In the genomic region with DNA sequence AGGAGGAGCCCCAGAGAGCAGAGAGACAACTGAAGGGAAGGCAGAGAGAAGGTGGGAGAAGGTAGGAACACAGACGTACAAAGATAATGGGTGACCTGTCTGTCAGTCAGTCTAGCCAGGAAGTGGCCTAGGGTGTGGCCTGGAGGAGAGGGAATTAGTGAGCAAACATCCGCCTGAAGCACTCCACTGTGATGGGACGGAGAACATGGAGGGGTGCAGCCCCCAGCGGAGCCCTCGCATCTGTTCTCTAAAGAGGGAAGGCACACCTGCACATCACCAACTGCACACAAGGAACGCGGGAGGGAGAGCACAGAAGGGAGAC, we compare ENCODE assay signal across 14 mouse cellular contexts. TPM values are rescaled to one million over a fixed set of nuclear protein-coding genes. Genes with fewer than 3 reads are reported as not detected.
DNase-seq lines count a peak whose midpoint lies in the region; ATAC-seq and TF ChIP-seq lines count a peak whose summit lies in the region.
"Had no signal": no experiment of that assay in that cellular context is flagged by ENCODE, and none has a peak within 500 bp of the region (broad histone marks: within the 10 kb centered on the region; RNA-seq: fewer than 3 reads in every experiment).

No protein-coding gene starts in this region.

- dilution Hi-C loops in CH12.LX (cut with MboI; ENCODE audit: extremely low pct_ligation_motif_present, extremely low pct_unique_long_range_greater_than_20kb, low sequenced_read_pairs) = no loop called here

- TF ChIP-seq EP300 in CH12.LX (IDR thresholded peaks at IDR 0.05; ENCODE audit: low read length) = no peak; the same call in 1 of the 2 replicates

- peak overlapping the region; percentile 69 for H3K27ac ChIP-seq in heart, embryonic 15.5 days
- H3K27ac ChIP-seq in CH12.LX (ENCODE audit: insufficient read depth, low read depth) = peak overlapping the region; percentile 74
- no peak overlapping the region for H3K27ac ChIP-seq in kidney, adult 2 months (ENCODE audit: insufficient read depth, low read depth, low read length)
- H3K27ac ChIP-seq in hindbrain, embryonic 10.5 days = no peak overlapping the region

- H3K79me2 ChIP-seq in CH12.LX (replicated peaks; ENCODE audit: control insufficient read depth, extremely low read depth, insufficient read depth, poor library complexity, severe bottlenecking) (peaks cover 90% of the 10 kb centered on the region), myocyte (ENCODE audit: control insufficient read depth, insufficient read depth) (peaks cover 100% of the 10 kb centered on the region)

- no peaks in the 10 kb centered on the region for H3K9me3 ChIP-seq in heart, embryonic 15.5 days (replicated peaks)
- no peaks in the 10 kb centered on the region for H3K9me3 ChIP-seq in CH12.LX (replicated peaks; ENCODE audit: low read length)
- H3K9me3 ChIP-seq in hindbrain, embryonic 10.5 days = no peaks in the 10 kb centered on the region
- H3K9me3 ChIP-seq: G1E had no signal

- H3K27me3 ChIP-seq in heart, embryonic 15.5 days = no peaks in the 10 kb centered on the region
- H3K27me3 ChIP-seq in CH12.LX (replicated peaks) (no peaks in the 10 kb centered on the region), myocyte (ENCODE audit: control insufficient read depth, insufficient read depth, insufficient read length) (no peaks in the 10 kb centered on the region)
- no peaks in the 10 kb centered on the region for H3K27me3 ChIP-seq in kidney, adult 2 months (replicated peaks; ENCODE audit: control insufficient read depth, insufficient read depth, low read length)
- no peaks in the 10 kb centered on the region for H3K27me3 ChIP-seq in hindbrain, embryonic 10.5 days (ENCODE audit: insufficient read depth, poor library complexity, severe bottlenecking)

- no peak for TF ChIP-seq POLR2A in CH12.LX (IDR thresholded peaks at IDR 0.05; ENCODE audit: low read depth, low read length)
- no peak for TF ChIP-seq POLR2A in myocyte (IDR thresholded peaks at IDR 0.05; ENCODE audit: insufficient read length, low read depth)
- no peak for TF ChIP-seq POLR2A in kidney, adult 2 months (IDR thresholded peaks at IDR 0.05; ENCODE audit: low read depth, low read length)

- peaks cover 27% of the 10 kb centered on the region for H3K36me3 ChIP-seq in heart, embryonic 15.5 days
- peaks cover 85 to 94% of the 10 kb centered on the region in 2 experiments for H3K36me3 ChIP-seq in CH12.LX (replicated peaks in 1 of 2; ENCODE audit: control insufficient read depth in 1 of 2, insufficient read depth in 1 of 2, low read length in 1 of 2)
- H3K36me3 ChIP-seq in myocyte (ENCODE audit: control insufficient read depth, insufficient read depth) = peaks cover 84% of the 10 kb centered on the region
- peaks cover 1% of the 10 kb centered on the region; the same call in 1 of the 2 replicates for H3K36me3 ChIP-seq in kidney, adult 2 months (ENCODE audit: control insufficient read depth, insufficient read depth, low read length)
- H3K36me3 ChIP-seq in hindbrain, embryonic 10.5 days = peaks cover 88% of the 10 kb centered on the region

- H3K4me2 ChIP-seq in heart, embryonic 15.5 days = no peak overlapping the region
- H3K4me2 ChIP-seq in CH12.LX (ENCODE audit: insufficient read depth, low read depth, poor library complexity, severe bottlenecking) (no peak overlapping the region), myocyte (ENCODE audit: low read depth) (peak overlapping the region; percentile 65)

- WGBS in heart, embryonic 15.5 days = 72% methylated on average over 7 of the region's 7 CpGs
- WGBS in kidney, adult 2 months = 72% methylated on average over 7 of the region's 7 CpGs
- 88% methylated on average over 7 of the region's 7 CpGs for WGBS in hindbrain, embryonic 10.5 days

- H3ac ChIP-seq in myocyte (ENCODE audit: control insufficient read depth, insufficient read length) = no peak overlapping the region

- TF ChIP-seq CTCF in CH12.LX (conservative IDR thresholded peaks at IDR 0.05 in 1 of 2, IDR thresholded peaks at IDR 0.05 in 1 of 2; ENCODE audit: low read depth in 2 of 2, low read length in 2 of 2) = no peak
- TF ChIP-seq CTCF in kidney, adult 2 months (conservative IDR thresholded peaks at IDR 0.05; ENCODE audit: insufficient read depth, insufficient read length, low read depth, low read length) = no peak

- no peak for DNase-seq in heart, postnatal 25 days (ENCODE audit: low spot score)
- DNase-seq in 416B (ENCODE audit: low read depth) (peak; percentile 62), CH12.LX (ENCODE audit: extremely low read depth) (no peak)
- no peak for DNase-seq in kidney, adult 2 months
- DNase-seq in cerebellum, adult 11-12 months = no peak
- no peak for DNase-seq in hindbrain, embryonic 10.5 days (ENCODE audit: low spot score)
- DNase-seq: cerebellum, adult 11 months; forebrain, postnatal 0 days; lung, adult 18-20 months had no signal

- in situ Hi-C loops in CH12.LX (cut with MboI; ENCODE audit: low pct_ligation_motif_present, low pct_unique_long_range_greater_than_20kb, low sequenced_read_pairs) = no loop called here

- H3K9ac ChIP-seq in heart, embryonic 15.5 days = no peak overlapping the region; the same call in 1 of the 2 replicates
- H3K9ac ChIP-seq in CH12.LX (ENCODE audit: insufficient read depth, low read depth) = no peak overlapping the region
- H3K9ac ChIP-seq: forebrain, postnatal 0 days had no signal

- peaks cover 86% of the 10 kb centered on the region for H3K4me1 ChIP-seq in heart, embryonic 15.5 days (replicated peaks)
- peaks cover 47 to 99% of the 10 kb centered on the region in 2 experiments for H3K4me1 ChIP-seq in CH12.LX (ENCODE audit: control insufficient read depth in 1 of 2, insufficient read depth in 2 of 2)
- peaks cover 25% of the 10 kb centered on the region for H3K4me1 ChIP-seq in kidney, adult 2 months (ENCODE audit: control insufficient read depth, insufficient read depth, low read length)
- peaks cover 50% of the 10 kb centered on the region for H3K4me1 ChIP-seq in hindbrain, embryonic 10.5 days (replicated peaks)

- intact Hi-C loops in heart, postnatal 25 days (cut with DNase I) = no loop called here

- H3K4me3 ChIP-seq in heart, embryonic 15.5 days = no peak overlapping the region
- H3K4me3 ChIP-seq in CH12.LX (replicated peaks in 1 of 3; ENCODE audit: low read depth in 2 of 3, low read length in 2 of 3, poor library complexity in 1 of 3) (no peak overlapping the region), myocyte (no peak overlapping the region)
- no peak overlapping the region for H3K4me3 ChIP-seq in kidney, adult 2 months (ENCODE audit: insufficient read depth, low read depth, low read length)
- H3K4me3 ChIP-seq in hindbrain, embryonic 10.5 days = no peak overlapping the region

- ATAC-seq in heart, embryonic 15.5 days (replicated peaks; ENCODE audit: insufficient number of reproducible peaks, insufficient read depth, low FRiP score, low read depth) = no peak
- ATAC-seq: forebrain, postnatal 0 days had no signal

- TF ChIP-seq RAD21 in CH12.LX (IDR thresholded peaks at IDR 0.05; ENCODE audit: low read depth, low read length) = no peak

TF ChIP-seq in CH12.LX, 34 proteins besides CTCF, POLR2A, EP300 and RAD21 (continues in another document):
- TF ChIP-seq ETS1 (conservative IDR thresholded peaks at IDR 0.05; ENCODE audit: low read depth, low read length) = no peak
- no peak for TF ChIP-seq CHD1 (IDR thresholded peaks at IDR 0.05; ENCODE audit: low read depth, low read length)
- 0 out of 2 replicates have a peak, but pooled peaks have one; percentile 22 for TF ChIP-seq SIN3A (IDR thresholded peaks at IDR 0.05; ENCODE audit: low read length)
- TF ChIP-seq CHD2 (IDR thresholded peaks at IDR 0.05; ENCODE audit: low read length) = 0 out of 2 replicates have a peak, but pooled peaks have one; percentile 16
- TF ChIP-seq NRF1 (IDR thresholded peaks at IDR 0.05; ENCODE audit: low read depth, low read length) = no peak
- no peak for TF ChIP-seq GABPA (IDR thresholded peaks at IDR 0.05; ENCODE audit: insufficient replicate concordance, low read depth, low read length)
- no peak for TF ChIP-seq POLR2AphosphoS2 (IDR thresholded peaks at IDR 0.05; ENCODE audit: low read depth, low read length)
- peak; percentile 43; the same call in 1 of the 2 replicates for TF ChIP-seq MXI1 (IDR thresholded peaks at IDR 0.05; ENCODE audit: low read depth, low read length)
- no peak for TF ChIP-seq PAX5 (IDR thresholded peaks at IDR 0.05; ENCODE audit: low read length)

TF ChIP-seq in myocyte, 11 proteins besides CTCF, POLR2A, EP300 and RAD21:
- TF ChIP-seq SRF (IDR thresholded peaks at IDR 0.05; ENCODE audit: control insufficient read depth, insufficient read length, low read depth) (no peak), POLR2AphosphoS2 (IDR thresholded peaks at IDR 0.05; ENCODE audit: insufficient read length, low read depth) (peak; percentile 41)

RNA-seq across cellular contexts. Expression of gene Myh9, which starts 34.8 kb away (rescaled TPM):
- polyA plus RNA-seq in heart, embryonic 15.5 days (2015; fragmentation: Nextera tagmentation; extraction: Ambion mirVana) = 25.2 and 33.7 TPM in 2 replicates
- total RNA-seq in heart, postnatal 25 days (2021) = 100 to 1,000 TPM; 122 to 124 TPM
- total RNA-seq in CH12.LX (2012; rRNA removed) (128 and 146 TPM in 2 replicates), CH12.LX (2014; rRNA removed) (43.8 and 46.4 TPM in 2 replicates)
- polyA plus RNA-seq in CH12.LX (2012; ENCODE audit: insufficient read length, low read depth) (165 and 178 TPM in 2 replicates), myocyte (2012; fragmentation: generic; extraction: Trizol) (466 TPM)
- 57.7 and 64.1 TPM in 2 replicates for polyA plus RNA-seq in kidney, adult 2 months (2012; rRNA removed)
- 32.7 and 38.4 TPM in 2 replicates for polyA plus RNA-seq in hindbrain, embryonic 10.5 days (2016; fragmentation: Nextera tagmentation; extraction: Ambion mirVana)

RNA-seq across cellular contexts. Expression of gene Apol8, which starts 50.4 kb away (rescaled TPM):
- polyA plus RNA-seq in heart, embryonic 15.5 days (2015; fragmentation: Nextera tagmentation; extraction: Ambion mirVana) = 0.24 TPM in 1 of 2 replicates, not detected in the other
- not detected for total RNA-seq in heart, postnatal 25 days (2021)
- total RNA-seq in CH12.LX (2012; rRNA removed) = 0.17 TPM in 1 of 2 replicates, not detected in the other
- 0.15 and 0.84 TPM in 2 replicates for total RNA-seq in CH12.LX (2014; rRNA removed)
- polyA plus RNA-seq in CH12.LX (2012; ENCODE audit: insufficient read length, low read depth) = 0.14 and 0.50 TPM in 2 replicates
- 0.38 TPM for polyA plus RNA-seq in myocyte (2012; fragmentation: generic; extraction: Trizol)
- polyA plus RNA-seq in kidney, adult 2 months (2012; rRNA removed) = 0.03 and 0.06 TPM in 2 replicates
- polyA plus RNA-seq in hindbrain, embryonic 10.5 days (2016; fragmentation: Nextera tagmentation; extraction: Ambion mirVana) = 0.14 and 0.20 TPM in 2 replicates
- total RNA-seq: granulocyte monocyte progenitor cell, adult 5-6 weeks had no signal
- polyA plus RNA-seq: G1E; kidney, embryonic 14.5 days had no signal

Comparison
In these comparisons a context has a peak if more than half of its experiments do, and no peak if none do; other contexts are left out.
1. H3K27ac ChIP-seq: peak in heart, embryonic 15.5 days (single experiment) and CH12.LX (single experiment); none in kidney, adult 2 months (single experiment) and hindbrain, embryonic 10.5 days (single experiment).